Mouse (Mus musculus): Measurements from ENCODE around the gene Emd. TPM values are rescaled to one million over a fixed set of nuclear protein-coding genes. Genes with fewer than 3 reads are reported as not detected.

The Emd gene
- 18.4 TPM for polyA plus RNA-seq (2014; fragmentation: Illumina TruSeq; extraction: RNeasy Lipid Tissue Mini Kit (QIAGEN cat#74804); ENCODE audit: low read depth, low replicate concordance)

GRCm38 (mm10) chrX:74254153-74254887 is at the start of gene Emd:
Emd (plus strand) TSS chrX:74254687.

GRCm38 (mm10) chrX:74249615-74250014 is 4.9 kb upstream of the Emd start, which contains the start of gene Flna:
Flna (minus strand) TSS chrX:74249820.

GRCm38 (mm10) chrX:74270062-74270901 is 15.8 kb downstream of the Emd start, which contains the start of gene Rpl10:
Rpl10 (plus strand) TSS chrX:74270812.

GRCm38 (mm10) chrX:74281732-74282394 is 27.4 kb downstream of the Emd start, which contains the start of the genes Taz and Dnase1l1:
Taz (plus strand) TSS chrX:74281912.
Dnase1l1 (minus strand) TSS chrX:74282337.

GRCm38 (mm10) chrX:74296538-74297448 is 42.3 kb downstream of the Emd start, which contains the start of gene Atp6ap1:
Atp6ap1 (plus strand) TSS chrX:74297097.

GRCm38 (mm10) chrX:74304867-74305700 is 50.6 kb downstream of the Emd start, which contains the start of gene Gdi1:
Gdi1 (plus strand) TSS chrX:74304998.

Other genes starting within 250 kb of the Emd start
- gene Irak1, start 230.8 kb upstream of the Emd start, polyA plus RNA-seq (2014; fragmentation: Illumina TruSeq; extraction: RNeasy Lipid Tissue Mini Kit (QIAGEN cat#74804); ENCODE audit: low read depth, low replicate concordance): 27.4 TPM
- gene Opn1mw, start 127.2 kb upstream of the Emd start, polyA plus RNA-seq (2014; fragmentation: Illumina TruSeq; extraction: RNeasy Lipid Tissue Mini Kit (QIAGEN cat#74804); ENCODE audit: low read depth, low replicate concordance): not detected
- gene Mecp2, start 119.3 kb upstream of the Emd start, polyA plus RNA-seq (2014; fragmentation: Illumina TruSeq; extraction: RNeasy Lipid Tissue Mini Kit (QIAGEN cat#74804); ENCODE audit: low read depth, low replicate concordance): 4.2 TPM
- gene Tex28, start 86.8 kb upstream of the Emd start, polyA plus RNA-seq (2014; fragmentation: Illumina TruSeq; extraction: RNeasy Lipid Tissue Mini Kit (QIAGEN cat#74804); ENCODE audit: low read depth, low replicate concordance): not detected
- gene Tktl1, start 77.4 kb upstream of the Emd start, polyA plus RNA-seq (2014; fragmentation: Illumina TruSeq; extraction: RNeasy Lipid Tissue Mini Kit (QIAGEN cat#74804); ENCODE audit: low read depth, low replicate concordance): not detected
- gene Flna, start 4.9 kb upstream of the Emd start, polyA plus RNA-seq (2014; fragmentation: Illumina TruSeq; extraction: RNeasy Lipid Tissue Mini Kit (QIAGEN cat#74804); ENCODE audit: low read depth, low replicate concordance): 7.1 TPM
- gene Rpl10, start 16.1 kb downstream of the Emd start, polyA plus RNA-seq (2014; fragmentation: Illumina TruSeq; extraction: RNeasy Lipid Tissue Mini Kit (QIAGEN cat#74804); ENCODE audit: low read depth, low replicate concordance): 843 TPM
- 25.2 TPM for gene Taz, start 27.2 kb downstream of the Emd start, polyA plus RNA-seq (2014; fragmentation: Illumina TruSeq; extraction: RNeasy Lipid Tissue Mini Kit (QIAGEN cat#74804); ENCODE audit: low read depth, low replicate concordance)
- 7.3 TPM for gene Dnase1l1, start 27.6 kb downstream of the Emd start, polyA plus RNA-seq (2014; fragmentation: Illumina TruSeq; extraction: RNeasy Lipid Tissue Mini Kit (QIAGEN cat#74804); ENCODE audit: low read depth, low replicate concordance)
- 73.7 TPM for gene Atp6ap1, start 42.4 kb downstream of the Emd start, polyA plus RNA-seq (2014; fragmentation: Illumina TruSeq; extraction: RNeasy Lipid Tissue Mini Kit (QIAGEN cat#74804); ENCODE audit: low read depth, low replicate concordance)
- gene Gdi1, start 50.3 kb downstream of the Emd start, polyA plus RNA-seq (2014; fragmentation: Illumina TruSeq; extraction: RNeasy Lipid Tissue Mini Kit (QIAGEN cat#74804); ENCODE audit: low read depth, low replicate concordance): 65.8 TPM
- 11.2 TPM for gene Fam50a, start 58.3 kb downstream of the Emd start, polyA plus RNA-seq (2014; fragmentation: Illumina TruSeq; extraction: RNeasy Lipid Tissue Mini Kit (QIAGEN cat#74804); ENCODE audit: low read depth, low replicate concordance)
- gene Plxna3, start 74.4 kb downstream of the Emd start, polyA plus RNA-seq (2014; fragmentation: Illumina TruSeq; extraction: RNeasy Lipid Tissue Mini Kit (QIAGEN cat#74804); ENCODE audit: low read depth, low replicate concordance): 0.13 TPM
- gene Lage3, start 98.9 kb downstream of the Emd start, polyA plus RNA-seq (2014; fragmentation: Illumina TruSeq; extraction: RNeasy Lipid Tissue Mini Kit (QIAGEN cat#74804); ENCODE audit: low read depth, low replicate concordance): 10.4 TPM
- 19.5 TPM for gene Ubl4a, start 118.5 kb downstream of the Emd start, polyA plus RNA-seq (2014; fragmentation: Illumina TruSeq; extraction: RNeasy Lipid Tissue Mini Kit (QIAGEN cat#74804); ENCODE audit: low read depth, low replicate concordance)
- gene Slc10a3, start 118.7 kb downstream of the Emd start, polyA plus RNA-seq (2014; fragmentation: Illumina TruSeq; extraction: RNeasy Lipid Tissue Mini Kit (QIAGEN cat#74804); ENCODE audit: low read depth, low replicate concordance): 2.3 TPM
- 4.7 TPM for gene Fam3a, start 138.6 kb downstream of the Emd start, polyA plus RNA-seq (2014; fragmentation: Illumina TruSeq; extraction: RNeasy Lipid Tissue Mini Kit (QIAGEN cat#74804); ENCODE audit: low read depth, low replicate concordance)
- 44.8 TPM for gene Ikbkg, start 138.6 kb downstream of the Emd start, polyA plus RNA-seq (2014; fragmentation: Illumina TruSeq; extraction: RNeasy Lipid Tissue Mini Kit (QIAGEN cat#74804); ENCODE audit: low read depth, low replicate concordance)
- 1.2 TPM for gene G6pdx, start 174.5 kb downstream of the Emd start, polyA plus RNA-seq (2014; fragmentation: Illumina TruSeq; extraction: RNeasy Lipid Tissue Mini Kit (QIAGEN cat#74804); ENCODE audit: low read depth, low replicate concordance)
- gene Gm6880, start 226.7 kb downstream of the Emd start, polyA plus RNA-seq (2014; fragmentation: Illumina TruSeq; extraction: RNeasy Lipid Tissue Mini Kit (QIAGEN cat#74804); ENCODE audit: low read depth, low replicate concordance): not detected